Mouse (Mus musculus): ENCODE measurements around the gene Dock9. TPM values are rescaled to one million over a fixed set of nuclear protein-coding genes. Genes with fewer than 3 reads are reported as not detected.

Dock9 gene
- polyA plus RNA-seq, 1 experiment: 0.04 TPM

DNA sequence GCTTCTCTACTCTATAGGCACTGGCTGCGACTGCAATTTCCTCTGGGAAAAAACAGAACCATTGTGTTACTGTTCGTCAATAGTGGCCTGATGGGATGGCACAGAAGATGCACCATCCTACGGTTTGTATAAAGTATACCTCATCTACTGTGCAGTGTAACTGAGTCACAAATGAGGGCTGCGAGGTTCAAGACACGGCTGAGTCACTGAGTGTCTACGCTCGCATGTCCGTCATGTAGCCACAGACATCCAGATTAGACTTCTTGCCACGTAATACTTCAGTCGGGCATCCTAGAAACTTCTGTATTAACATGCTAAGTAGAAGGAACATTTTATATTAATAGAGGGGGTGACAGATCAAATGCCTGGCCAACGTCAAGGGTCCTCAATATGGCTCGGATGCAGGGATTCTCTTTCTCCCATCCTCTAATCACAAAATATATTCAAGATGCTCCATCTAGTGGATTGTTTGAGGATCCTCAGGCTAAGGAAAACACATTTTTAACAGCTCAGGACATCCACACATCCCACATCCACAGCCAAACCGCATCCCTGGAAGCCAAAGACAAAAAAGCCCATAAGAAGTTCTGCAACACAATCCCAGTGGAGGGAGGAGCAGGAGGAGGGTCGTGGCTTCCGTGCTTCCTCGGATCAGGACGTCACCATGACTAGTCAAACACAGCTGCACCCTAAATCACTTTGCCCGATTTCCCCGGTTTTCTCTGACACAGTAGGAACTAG, 44.8 kb downstream of the Dock9 start:
- Histone ChIP-seq H3K36me3 (ENCODE audit: control insufficient read depth) (no peaks in the 10 kb centered on the region), H3K4me1 (ENCODE audit: control insufficient read depth) (no peaks in the 10 kb centered on the region), H3K4me3 (replicated peaks) (no peak overlapping the region), H3K27me3 (ENCODE audit: control insufficient read depth) (no peaks in the 10 kb centered on the region), H3K9me3 (ENCODE audit: control insufficient read depth, low read length) (no peaks in the 10 kb centered on the region)
- TF ChIP-seq TAL1 (IDR thresholded peaks at IDR 0.05; ENCODE audit: low read length): no peak
- no peak for TF ChIP-seq GATA1 (IDR thresholded peaks at IDR 0.05; ENCODE audit: low read length)

DNA sequence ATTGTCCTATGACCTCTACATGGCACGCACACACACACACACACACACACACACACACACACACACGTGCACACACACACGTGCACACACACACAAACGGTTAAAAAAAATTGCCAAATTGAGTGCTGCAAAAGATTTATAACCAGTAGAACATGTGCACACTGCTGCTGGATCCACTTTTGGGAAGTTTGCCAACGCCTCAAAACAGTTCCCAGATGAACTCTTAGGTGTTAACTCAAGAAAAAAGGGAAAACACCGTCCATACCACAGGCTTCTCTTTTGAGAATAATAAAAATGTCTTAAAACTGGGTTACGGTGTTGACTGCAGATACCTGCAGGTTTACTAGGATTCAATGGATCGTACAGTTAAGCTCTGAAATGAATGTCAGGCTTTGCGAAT, 48.0 kb downstream of the Dock9 start:
- H3K9me3 ChIP-seq (ENCODE audit: control insufficient read depth, low read length): no peaks in the 10 kb centered on the region
- no peaks in the 10 kb centered on the region for H3K4me1 ChIP-seq (ENCODE audit: control insufficient read depth)
- no peaks in the 10 kb centered on the region for H3K27me3 ChIP-seq (ENCODE audit: control insufficient read depth)
- TF ChIP-seq TAL1 (IDR thresholded peaks at IDR 0.05; ENCODE audit: low read length) (no peak), GATA1 (IDR thresholded peaks at IDR 0.05; ENCODE audit: low read length) (no peak)
- H3K36me3 ChIP-seq (ENCODE audit: control insufficient read depth): no peaks in the 10 kb centered on the region
- no peak overlapping the region for H3K4me3 ChIP-seq (replicated peaks)

DNA sequence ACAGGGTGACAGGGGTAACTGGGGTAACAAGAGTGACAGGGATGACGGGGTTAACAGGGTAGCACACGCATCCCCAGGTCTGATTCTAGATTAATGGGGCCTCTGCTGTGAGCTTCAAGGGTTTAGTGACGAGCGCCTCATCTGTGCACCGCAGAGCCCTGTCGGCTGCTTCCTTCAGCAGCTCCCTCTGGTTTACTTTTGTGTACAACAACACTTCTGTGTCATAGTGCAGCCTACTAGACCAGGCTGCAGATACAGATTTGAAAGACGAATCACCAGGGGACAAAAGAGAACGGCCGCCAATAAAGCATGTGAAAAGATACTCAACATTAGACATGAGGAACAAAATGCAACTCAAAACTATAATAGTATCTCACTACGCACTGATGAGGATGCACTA, 48.6 kb downstream of the Dock9 start:
- no peak overlapping the region for H3K4me3 ChIP-seq (replicated peaks)
- no peaks in the 10 kb centered on the region for H3K27me3 ChIP-seq (ENCODE audit: control insufficient read depth)
- no peaks in the 10 kb centered on the region for H3K36me3 ChIP-seq (ENCODE audit: control insufficient read depth)
- no peaks in the 10 kb centered on the region for H3K4me1 ChIP-seq (ENCODE audit: control insufficient read depth)
- TF ChIP-seq GATA1 (IDR thresholded peaks at IDR 0.05; ENCODE audit: low read length) (no peak), TAL1 (IDR thresholded peaks at IDR 0.05; ENCODE audit: low read length) (no peak)
- no peaks in the 10 kb centered on the region for H3K9me3 ChIP-seq (ENCODE audit: control insufficient read depth, low read length)

GRCm38 (mm10) chr14:121747360-121747759, 50.3 kb downstream of the Dock9 start:
- TF ChIP-seq TAL1 (IDR thresholded peaks at IDR 0.05; ENCODE audit: low read length) (no peak), GATA1 (IDR thresholded peaks at IDR 0.05; ENCODE audit: low read length) (no peak)
- Histone ChIP-seq H3K36me3 (ENCODE audit: control insufficient read depth) (no peaks in the 10 kb centered on the region), H3K4me1 (ENCODE audit: control insufficient read depth) (no peaks in the 10 kb centered on the region), H3K9me3 (ENCODE audit: control insufficient read depth, low read length) (no peaks in the 10 kb centered on the region), H3K4me3 (replicated peaks) (no peak overlapping the region), H3K27me3 (ENCODE audit: control insufficient read depth) (no peaks in the 10 kb centered on the region)

DNA sequence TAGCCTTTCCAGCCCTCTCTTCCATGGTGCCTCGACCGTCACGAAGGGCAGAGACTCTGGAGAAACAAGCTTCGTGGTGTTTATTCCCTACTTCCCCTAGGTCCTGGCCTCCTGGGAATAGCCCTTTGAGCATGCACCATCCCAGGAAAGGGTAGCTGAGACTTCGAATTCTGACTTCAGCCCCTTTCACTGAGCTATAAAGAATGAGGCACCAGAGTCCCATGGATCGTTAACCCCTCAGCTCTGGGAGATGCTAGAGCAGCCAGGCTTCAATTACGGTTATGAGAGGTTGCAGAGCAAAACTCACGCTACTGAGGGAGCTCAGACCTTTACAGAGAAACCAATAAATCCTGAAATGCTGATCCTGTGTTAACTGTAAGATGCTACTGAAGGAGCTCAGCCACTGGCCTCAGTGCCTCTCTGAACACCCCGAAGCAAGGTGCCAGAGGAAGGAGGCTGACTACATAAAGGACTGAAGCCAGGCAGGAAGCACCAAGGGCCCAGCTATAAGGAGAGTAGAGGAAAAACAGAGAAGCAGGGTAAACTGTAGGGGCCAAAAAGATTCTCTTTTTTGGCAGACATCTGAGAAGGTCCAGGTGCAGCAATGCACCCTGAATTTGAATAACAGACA, 53.7 kb downstream of the Dock9 start:
- Histone ChIP-seq H3K4me3 (replicated peaks) (no peak overlapping the region), H3K27me3 (ENCODE audit: control insufficient read depth) (peaks cover 3% of the 10 kb centered on the region; the same call in 1 of the 2 replicates), H3K4me1 (ENCODE audit: control insufficient read depth) (no peaks in the 10 kb centered on the region), H3K9me3 (ENCODE audit: control insufficient read depth, low read length) (no peaks in the 10 kb centered on the region), H3K36me3 (ENCODE audit: control insufficient read depth) (no peaks in the 10 kb centered on the region)
- no peak for TF ChIP-seq TAL1 (IDR thresholded peaks at IDR 0.05; ENCODE audit: low read length)

- no peaks in the 10 kb centered on the region for H3K36me3 ChIP-seq (ENCODE audit: control insufficient read depth)
- no peak overlapping the region for H3K4me3 ChIP-seq (replicated peaks)
- H3K4me1 ChIP-seq (ENCODE audit: control insufficient read depth): no peaks in the 10 kb centered on the region
- no peaks in the 10 kb centered on the region for H3K9me3 ChIP-seq (ENCODE audit: control insufficient read depth, low read length)
- TF ChIP-seq GATA1 (IDR thresholded peaks at IDR 0.05; ENCODE audit: low read length): no peak
- TF ChIP-seq TAL1 (IDR thresholded peaks at IDR 0.05; ENCODE audit: low read length): no peak
- peaks cover 3% of the 10 kb centered on the region; the same call in 1 of the 2 replicates for H3K27me3 ChIP-seq (ENCODE audit: control insufficient read depth)
Measured at GRCm38 (mm10) chr14:121738431-121739403, 58.9 kb downstream of the Dock9 start.

- Histone ChIP-seq H3K27me3 (ENCODE audit: control insufficient read depth) (peaks cover 3% of the 10 kb centered on the region; the same call in 1 of the 2 replicates), H3K4me3 (replicated peaks) (no peak overlapping the region), H3K36me3 (ENCODE audit: control insufficient read depth) (no peaks in the 10 kb centered on the region), H3K9me3 (ENCODE audit: control insufficient read depth, low read length) (no peaks in the 10 kb centered on the region), H3K4me1 (ENCODE audit: control insufficient read depth) (no peaks in the 10 kb centered on the region; the same call in 1 of the 2 replicates)
- TF ChIP-seq TAL1 (IDR thresholded peaks at IDR 0.05; ENCODE audit: low read length): no peak
- no peak for TF ChIP-seq GATA1 (IDR thresholded peaks at IDR 0.05; ENCODE audit: low read length)
Measured at GRCm38 (mm10) chr14:121737277-121737676, 60.4 kb downstream of the Dock9 start.

DNA sequence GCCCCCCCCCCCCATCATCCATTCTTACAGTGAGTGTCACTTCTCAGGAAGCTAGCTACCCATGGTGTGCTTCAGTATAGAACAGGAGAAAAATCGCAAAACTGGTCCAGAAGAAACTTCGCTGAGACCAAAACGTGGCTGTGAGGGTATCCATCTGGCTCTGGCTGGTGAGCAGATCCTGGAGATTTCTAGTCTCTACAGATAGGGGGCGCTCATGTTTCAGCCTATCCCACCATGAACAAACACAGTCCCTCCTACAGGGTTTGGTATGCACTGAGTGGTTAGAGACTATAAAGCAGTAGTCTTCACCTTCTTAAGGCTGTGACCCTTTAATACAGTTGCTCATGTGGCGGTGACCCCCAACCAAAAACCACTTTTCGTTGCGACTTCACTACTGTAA, 62.0 kb downstream of the Dock9 start:
- Histone ChIP-seq H3K9me3 (ENCODE audit: control insufficient read depth, low read length) (no peaks in the 10 kb centered on the region), H3K4me1 (ENCODE audit: control insufficient read depth) (peaks cover 10% of the 10 kb centered on the region), H3K4me3 (replicated peaks) (no peak overlapping the region), H3K36me3 (ENCODE audit: control insufficient read depth) (no peaks in the 10 kb centered on the region), H3K27me3 (ENCODE audit: control insufficient read depth) (peaks cover 3% of the 10 kb centered on the region; the same call in 1 of the 2 replicates)
- TF ChIP-seq GATA1 (IDR thresholded peaks at IDR 0.05; ENCODE audit: low read length) (no peak), TAL1 (IDR thresholded peaks at IDR 0.05; ENCODE audit: low read length) (no peak)

DNA sequence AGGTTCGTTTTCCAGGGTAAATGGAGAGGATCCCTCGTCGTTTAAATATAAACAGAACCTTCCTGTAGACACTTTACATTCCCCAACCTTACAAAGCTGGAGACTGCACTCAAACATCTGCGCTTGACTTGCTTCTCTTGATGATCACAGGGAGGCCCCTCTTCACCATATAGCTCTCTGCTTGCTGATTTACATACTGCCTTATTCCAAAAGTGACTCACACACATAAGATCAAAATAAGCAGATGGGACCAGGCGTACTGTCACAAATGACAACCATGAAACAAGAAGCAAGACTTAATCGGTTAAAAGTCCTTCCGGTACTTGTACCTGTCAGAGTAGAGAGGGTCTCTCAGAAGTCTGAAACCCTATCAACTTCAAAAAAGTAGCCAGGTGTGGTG, 63.4 kb downstream of the Dock9 start:
- TF ChIP-seq TAL1 (IDR thresholded peaks at IDR 0.05; ENCODE audit: low read length) (no peak), GATA1 (IDR thresholded peaks at IDR 0.05; ENCODE audit: low read length) (no peak)
- Histone ChIP-seq H3K27me3 (ENCODE audit: control insufficient read depth) (peaks cover 3% of the 10 kb centered on the region; the same call in 1 of the 2 replicates), H3K9me3 (ENCODE audit: control insufficient read depth, low read length) (no peaks in the 10 kb centered on the region)

More for the DNA sequence above, 63.4 kb downstream of the Dock9 start:
- Histone ChIP-seq H3K4me1 (ENCODE audit: control insufficient read depth) (peaks cover 10% of the 10 kb centered on the region), H3K36me3 (ENCODE audit: control insufficient read depth) (no peaks in the 10 kb centered on the region), H3K4me3 (replicated peaks) (no peak overlapping the region)

All from erythroblast, embryonic 14.5 days (primary cell).